In the genomic region with DNA sequence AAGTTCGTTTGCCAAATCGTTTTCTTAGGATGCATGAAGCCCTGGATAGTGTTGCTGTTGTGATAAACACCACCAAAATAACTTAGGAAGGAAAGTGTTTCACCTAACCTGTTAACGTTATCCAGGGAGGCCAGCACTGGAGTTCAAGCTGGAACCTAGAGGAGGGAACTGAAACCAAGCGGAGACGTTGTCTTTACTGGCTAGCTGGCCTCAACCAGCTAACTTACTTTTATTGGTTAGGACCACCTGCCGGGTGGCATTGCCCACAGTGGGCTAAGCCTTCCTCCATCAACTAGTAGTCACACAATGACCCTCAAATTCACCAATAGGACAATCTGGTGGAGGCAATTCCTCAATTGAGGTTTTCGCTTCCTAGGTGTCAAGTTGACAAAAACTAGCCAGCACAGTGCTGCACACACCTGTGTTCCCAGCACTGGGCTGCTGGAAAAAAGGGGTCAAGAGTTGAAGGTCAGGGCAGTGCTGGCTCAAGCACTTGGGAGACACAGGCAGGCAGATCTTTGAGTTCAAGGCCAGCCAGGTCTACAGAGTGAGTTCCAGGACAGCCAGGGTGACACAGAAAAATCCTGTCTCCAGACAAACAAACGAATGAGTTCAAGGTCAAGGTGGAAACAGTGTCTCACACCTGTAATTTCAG, we compare ENCODE assay signal across 8 mouse cellular contexts. TPM values are rescaled to one million over a fixed set of nuclear protein-coding genes. Genes with fewer than 3 reads are reported as not detected.
A peak's percentile ranks its signal among the peaks of the same experiment; 100 is the strongest.
DNase-seq lines count a peak whose midpoint lies in the region; ATAC-seq and TF ChIP-seq lines count a peak whose summit lies in the region.

No protein-coding gene starts in this region.

- no peak for TF ChIP-seq POLR2A in spleen, adult 2 months (IDR thresholded peaks at IDR 0.05; ENCODE audit: low read depth, low read length)

- no peaks in the 10 kb centered on the region for H3K27me3 ChIP-seq in heart, embryonic 10.5 days (ENCODE audit: insufficient read depth, poor library complexity, severe bottlenecking)
- H3K27me3 ChIP-seq in spleen, adult 2 months (ENCODE audit: control insufficient read depth, insufficient read depth, low read length) = no peaks in the 10 kb centered on the region
- H3K27me3 ChIP-seq in intestine, embryonic 16.5 days (replicated peaks; ENCODE audit: control insufficient read depth, insufficient read depth, low read length) = no peaks in the 10 kb centered on the region
- no peaks in the 10 kb centered on the region for H3K27me3 ChIP-seq in stomach, postnatal 0 days (ENCODE audit: control insufficient read depth, insufficient read depth, low read length)

- intact Hi-C loops in heart, postnatal 25 days (cut with DNase I) = loop anchor here (2.0 to 10.0 kb wide), 2 partner anchors 26 to 354 kb away; a partner anchor contains a TSS

- TF ChIP-seq CTCF in spleen, adult 2 months (IDR thresholded peaks at IDR 0.05; ENCODE audit: extremely low read depth, insufficient read depth, insufficient read length, insufficient replicate concordance) = no peak
- TF ChIP-seq CTCF in stomach, postnatal 0 days (IDR thresholded peaks at IDR 0.05; ENCODE audit: low read depth) = no peak

- no peak for TF ChIP-seq EP300 in stomach, postnatal 0 days (optimal IDR thresholded peaks at IDR 0.05)

- H3K4me2 ChIP-seq in intestine, embryonic 16.5 days (ENCODE audit: low read depth, low read length) = 0 out of 2 replicates have a peak overlapping the region, but pooled peaks have one; percentile 2
- H3K4me2 ChIP-seq in stomach, postnatal 0 days (replicated peaks; ENCODE audit: low read depth) = peak overlapping the region; percentile 15; the same call in 1 of the 2 replicates

- no peak for ATAC-seq in intestine, embryonic 16.5 days
- ATAC-seq in stomach, postnatal 0 days (ENCODE audit: low FRiP score, low TSS enrichment) = no peak

- H3K36me3 ChIP-seq in heart, embryonic 10.5 days = peaks cover 21% of the 10 kb centered on the region
- H3K36me3 ChIP-seq in spleen, adult 2 months (ENCODE audit: control insufficient read depth, insufficient read depth, low read length) = peaks cover 4% of the 10 kb centered on the region
- peaks cover 3% of the 10 kb centered on the region; the same call in 1 of the 2 replicates for H3K36me3 ChIP-seq in intestine, embryonic 16.5 days (ENCODE audit: control insufficient read depth, insufficient read depth, low read length)
- peaks cover 2% of the 10 kb centered on the region; the same call in 1 of the 2 replicates for H3K36me3 ChIP-seq in stomach, postnatal 0 days (ENCODE audit: control insufficient read depth, insufficient read depth, low read length)

- H3K4me1 ChIP-seq in heart, embryonic 10.5 days = peaks cover 18% of the 10 kb centered on the region
- H3K4me1 ChIP-seq in spleen, adult 2 months (ENCODE audit: control insufficient read depth, insufficient read depth, insufficient read length) = peaks cover 5% of the 10 kb centered on the region; the same call in 1 of the 2 replicates
- peaks cover 13% of the 10 kb centered on the region for H3K4me1 ChIP-seq in intestine, embryonic 16.5 days (ENCODE audit: control insufficient read depth, insufficient read depth, low read length)
- no peaks in the 10 kb centered on the region for H3K4me1 ChIP-seq in stomach, postnatal 0 days (replicated peaks; ENCODE audit: control insufficient read depth, insufficient read depth)

- peak; percentile 47 for DNase-seq in heart, embryonic 10.5 days (ENCODE audit: low spot score)
- no peak for DNase-seq in heart, postnatal 25 days (ENCODE audit: low spot score)
- DNase-seq in spleen, adult 2 months (ENCODE audit: low read depth in 1 of 2, low spot score in 2 of 2) = no peak
- no peak for DNase-seq in spleen, adult 12 weeks (ENCODE audit: low spot score)
- DNase-seq in stomach, postnatal 0 days (ENCODE audit: low spot score) = no peak
- no peak for DNase-seq in gastrocnemius, adult 8-10 months (ENCODE audit: low spot score in 2 of 2)
- no peak for DNase-seq in urinary bladder, postnatal 25 days (ENCODE audit: low spot score)

- H3K4me3 ChIP-seq in heart, embryonic 10.5 days = peak overlapping the region; percentile 95; the same call in 1 of the 2 replicates
- H3K4me3 ChIP-seq in spleen, adult 2 months (ENCODE audit: extremely low read depth, insufficient read depth, insufficient read length) = peak overlapping the region; percentile 35; the same call in 1 of the 2 replicates
- H3K4me3 ChIP-seq in intestine, embryonic 16.5 days (ENCODE audit: low read length) = no peak overlapping the region; the same call in 1 of the 2 replicates
- no peak overlapping the region for H3K4me3 ChIP-seq in stomach, postnatal 0 days (ENCODE audit: low read depth, low read length)

- no peak overlapping the region; the same call in 1 of the 2 replicates for H3K9ac ChIP-seq in intestine, embryonic 16.5 days (ENCODE audit: low read depth, low read length)
- H3K9ac ChIP-seq in stomach, postnatal 0 days (ENCODE audit: low read length) = no peak overlapping the region

- WGBS in heart, embryonic 10.5 days = 66% methylated on average over 8 of the region's 8 CpGs
- WGBS in spleen, adult 2 months = 49% methylated on average over 8 of the region's 8 CpGs
- 68% methylated on average over 8 of the region's 8 CpGs for WGBS in intestine, embryonic 16.5 days
- WGBS in stomach, postnatal 0 days = 63% methylated on average over 8 of the region's 8 CpGs

- no peaks in the 10 kb centered on the region for H3K9me3 ChIP-seq in heart, embryonic 10.5 days
- H3K9me3 ChIP-seq in intestine, embryonic 16.5 days (ENCODE audit: control insufficient read depth, low read length) = no peaks in the 10 kb centered on the region
- H3K9me3 ChIP-seq in stomach, postnatal 0 days (ENCODE audit: control insufficient read depth, low read length) = no peaks in the 10 kb centered on the region

- H3K27ac ChIP-seq in heart, embryonic 10.5 days = peak overlapping the region; percentile 49
- no peak overlapping the region for H3K27ac ChIP-seq in spleen, adult 2 months (ENCODE audit: insufficient read depth, low read length)
- H3K27ac ChIP-seq in intestine, embryonic 16.5 days (ENCODE audit: low read length) = no peak overlapping the region
- no peak overlapping the region for H3K27ac ChIP-seq in stomach, postnatal 0 days (replicated peaks)

RNA-seq across cellular contexts. Expression of a gene that starts 0.7 kb away (rescaled TPM):
- polyA plus RNA-seq in heart, embryonic 10.5 days (2016; fragmentation: Nextera tagmentation; extraction: Ambion mirVana) = 248 and 292 TPM in 2 replicates
- total RNA-seq in heart, postnatal 25 days (2021) = 100 to 1,000 TPM; 212 to 250 TPM
- 39.7 and 44.4 TPM in 2 replicates for polyA plus RNA-seq in spleen, adult 2 months (2012; rRNA removed)
- 367 and 411 TPM in 2 replicates for polyA plus RNA-seq in intestine, embryonic 16.5 days (2015; fragmentation: Nextera tagmentation; extraction: Ambion mirVana)
- polyA plus RNA-seq in stomach, postnatal 0 days (2015; fragmentation: Nextera tagmentation; extraction: Ambion mirVana) = 243 and 257 TPM in 2 replicates
- 10 to 100 TPM; 67.7 to 76.8 (median 68.6) TPM for total RNA-seq in gastrocnemius, adult 8-10 months (2022)

RNA-seq across cellular contexts. Expression of a gene that starts 24.2 kb away (rescaled TPM):
- polyA plus RNA-seq in heart, embryonic 10.5 days (2016; fragmentation: Nextera tagmentation; extraction: Ambion mirVana) = 12.0 and 13.4 TPM in 2 replicates
- 10 to 100 TPM; 11.1 to 12.8 TPM for total RNA-seq in heart, postnatal 25 days (2021)
- 5.2 and 6.6 TPM in 2 replicates for polyA plus RNA-seq in spleen, adult 2 months (2012; rRNA removed)
- 7.9 and 8.2 TPM in 2 replicates for polyA plus RNA-seq in intestine, embryonic 16.5 days (2015; fragmentation: Nextera tagmentation; extraction: Ambion mirVana)
- 3.7 and 4.1 TPM in 2 replicates for polyA plus RNA-seq in stomach, postnatal 0 days (2015; fragmentation: Nextera tagmentation; extraction: Ambion mirVana)
- total RNA-seq in gastrocnemius, adult 8-10 months (2022) = 1 to 10 TPM; 1.4 to 2.6 (median 1.9) TPM

Comparison
In these comparisons a context has a peak if more than half of its experiments do, and no peak if none do; other contexts are left out.
1. H3K4me3 ChIP-seq: peak in heart, embryonic 10.5 days (single experiment) and spleen, adult 2 months (single experiment); none in intestine, embryonic 16.5 days (single experiment) and stomach, postnatal 0 days (single experiment).